Comparison of ENCODE assay signal across 7 mouse cellular contexts in the genomic region with DNA sequence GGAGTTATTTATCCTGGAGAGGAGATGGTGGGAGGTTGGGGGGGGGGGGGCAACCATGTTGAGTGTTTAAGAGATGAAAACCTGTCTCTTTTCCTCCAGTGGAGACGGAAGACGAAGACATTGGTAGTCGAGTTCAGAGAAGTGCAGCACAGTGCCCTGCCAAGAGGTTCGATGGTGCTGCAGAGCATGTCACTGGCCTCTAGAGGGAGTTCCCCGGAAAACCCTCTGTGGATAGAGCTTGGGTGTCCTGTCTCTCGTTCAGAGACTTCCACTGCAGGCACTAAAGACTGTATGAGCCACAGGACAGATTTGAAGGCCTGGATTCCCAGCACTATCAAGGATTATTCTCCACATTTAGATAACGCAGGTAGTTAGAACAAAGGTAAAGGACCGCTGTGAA.
DNase-seq lines count a peak whose midpoint lies in the region; ATAC-seq and TF ChIP-seq lines count a peak whose summit lies in the region.

No protein-coding gene starts in this region.

- TF ChIP-seq CTCF in lung, postnatal 0 days (IDR thresholded peaks at IDR 0.05), result peak; percentile 79
- peak; percentile 68; the same call in 1 of the 2 replicates for TF ChIP-seq CTCF in testis, adult 2 months (IDR thresholded peaks at IDR 0.05; ENCODE audit: control insufficient read depth, insufficient read depth, insufficient replicate concordance, low read depth, low read length)

- no peaks in the 10 kb centered on the region for H3K9me3 ChIP-seq in embryonic facial prominence, embryonic 13.5 days
- H3K9me3 ChIP-seq in heart, embryonic 13.5 days, result no peaks in the 10 kb centered on the region
- H3K9me3 ChIP-seq in lung, postnatal 0 days (ENCODE audit: low read length), result no peaks in the 10 kb centered on the region

- no peak overlapping the region for H3K9ac ChIP-seq in embryonic facial prominence, embryonic 13.5 days
- no peak overlapping the region for H3K9ac ChIP-seq in heart, embryonic 13.5 days
- no peak overlapping the region for H3K9ac ChIP-seq in lung, postnatal 0 days (replicated peaks; ENCODE audit: low read depth)

- no peak for ATAC-seq in embryonic facial prominence, embryonic 13.5 days (ENCODE audit: insufficient number of reproducible peaks, insufficient read depth, low FRiP score, low TSS enrichment, low read depth)
- no peak; the same call in 1 of the 2 replicates for ATAC-seq in heart, embryonic 13.5 days (ENCODE audit: extremely low read depth, insufficient number of reproducible peaks, low FRiP score, low TSS enrichment)
- peak; percentile 68 for ATAC-seq in lung, postnatal 0 days

- no peaks in the 10 kb centered on the region for H3K36me3 ChIP-seq in embryonic facial prominence, embryonic 13.5 days
- H3K36me3 ChIP-seq in heart, embryonic 13.5 days, result no peaks in the 10 kb centered on the region
- H3K36me3 ChIP-seq in lung, postnatal 0 days (ENCODE audit: insufficient read depth, low read length), result no peaks in the 10 kb centered on the region
- H3K36me3 ChIP-seq in testis, adult 2 months (ENCODE audit: control insufficient read depth, insufficient read depth, low read length), result no peaks in the 10 kb centered on the region

- TF ChIP-seq EP300 in lung, postnatal 0 days (IDR thresholded peaks at IDR 0.05), result no peak

- H3K4me3 ChIP-seq in embryonic facial prominence, embryonic 13.5 days, result no peak overlapping the region
- H3K4me3 ChIP-seq in heart, embryonic 13.5 days, result peak overlapping the region; percentile 22; the same call in 1 of the 2 replicates
- no peak overlapping the region for H3K4me3 ChIP-seq in lung, postnatal 0 days (ENCODE audit: low read depth, low read length)
- H3K4me3 ChIP-seq in testis, adult 2 months (ENCODE audit: control insufficient read depth, low read depth, low read length), result no peak overlapping the region

- H3K27ac ChIP-seq in embryonic facial prominence, embryonic 13.5 days, result no peak overlapping the region
- H3K27ac ChIP-seq in heart, embryonic 13.5 days (replicated peaks), result no peak overlapping the region
- no peak overlapping the region for H3K27ac ChIP-seq in lung, postnatal 0 days (ENCODE audit: low read length)
- no peak overlapping the region for H3K27ac ChIP-seq in testis, adult 2 months (ENCODE audit: control insufficient read depth, insufficient read depth, low read depth, low read length)

- H3K4me1 ChIP-seq in embryonic facial prominence, embryonic 13.5 days, result peaks cover 13% of the 10 kb centered on the region
- H3K4me1 ChIP-seq in heart, embryonic 13.5 days, result peaks cover 51% of the 10 kb centered on the region
- no peaks in the 10 kb centered on the region for H3K4me1 ChIP-seq in lung, postnatal 0 days (ENCODE audit: insufficient read depth, low read depth, low read length)
- peaks cover 11% of the 10 kb centered on the region for H3K4me1 ChIP-seq in testis, adult 2 months (ENCODE audit: control insufficient read depth, insufficient read depth, low read length)

- peak; percentile 1 for DNase-seq in MEL-GATA-1-ER (ENCODE audit: extremely low read depth, low read depth)
- DNase-seq in adrenal gland, postnatal 14 days, result peak; percentile 78
- DNase-seq in kidney, postnatal 36 days, result peak; percentile 54 to 67
- peak; percentile 74 for DNase-seq in lung, postnatal 0 days (ENCODE audit: low spot score)

- no peak for TF ChIP-seq POLR2A in testis, adult 2 months (IDR thresholded peaks at IDR 0.05; ENCODE audit: control insufficient read depth, low read depth, low read length)

- 23% methylated on average over 8 of the region's 8 CpGs for WGBS in embryonic facial prominence, embryonic 13.5 days
- WGBS in heart, embryonic 13.5 days, result 19% methylated on average over 8 of the region's 8 CpGs
- 14% methylated on average over 8 of the region's 8 CpGs for WGBS in lung, postnatal 0 days

- peaks cover 9% of the 10 kb centered on the region; the same call in 1 of the 2 replicates for H3K27me3 ChIP-seq in embryonic facial prominence, embryonic 13.5 days
- no peaks in the 10 kb centered on the region for H3K27me3 ChIP-seq in heart, embryonic 13.5 days (replicated peaks)
- H3K27me3 ChIP-seq in lung, postnatal 0 days (replicated peaks; ENCODE audit: insufficient read depth, low read length), result no peaks in the 10 kb centered on the region
- H3K27me3 ChIP-seq in testis, adult 2 months (ENCODE audit: control insufficient read depth, insufficient read depth, low read length), result no peaks in the 10 kb centered on the region

- H3K4me2 ChIP-seq in embryonic facial prominence, embryonic 13.5 days, result peak overlapping the region; percentile 22; the same call in 1 of the 2 replicates
- peak overlapping the region; percentile 50 for H3K4me2 ChIP-seq in heart, embryonic 13.5 days
- H3K4me2 ChIP-seq in lung, postnatal 0 days (replicated peaks; ENCODE audit: low read depth, low read length), result no peak overlapping the region

Comparison
In these comparisons a context has a peak if more than half of its experiments do, and no peak if none do; other contexts are left out.
1. DNase-seq: peak in every context shown above with its lines; median percentile 78 in adrenal gland, postnatal 14 days; 74 in lung, postnatal 0 days; 60 in kidney, postnatal 36 days; 1 in MEL-GATA-1-ER.